Mouse (Mus musculus): Measurements from ENCODE around the gene 9930022D16Rik. TPM values are rescaled to one million over a fixed set of nuclear protein-coding genes. Genes with fewer than 3 reads are reported as not detected.

9930022D16Rik gene
- polyA plus RNA-seq, 1 experiment from 2014 or later: not detected

DNA sequence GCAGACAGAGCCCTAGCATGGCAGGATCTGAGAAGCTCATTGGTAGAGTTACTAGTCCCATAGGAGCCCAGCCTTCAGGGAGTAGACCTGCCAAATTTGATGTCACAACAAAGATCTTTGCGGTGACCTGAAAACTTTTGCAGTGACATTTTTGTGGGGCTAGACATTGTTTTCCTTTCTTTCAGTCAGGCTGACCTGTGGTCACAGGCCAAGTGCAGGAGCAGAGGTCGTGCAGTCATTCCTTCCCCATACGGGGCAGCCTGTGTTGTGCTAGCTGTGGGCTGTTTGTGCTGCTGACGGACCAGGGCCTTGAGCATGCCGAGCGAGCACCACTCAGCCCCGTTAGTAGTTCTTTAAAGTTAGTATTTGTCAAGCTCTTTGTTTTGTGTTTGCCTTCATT is 22.0 kb upstream of the 9930022D16Rik start:
- WGBS: 66% methylated on average over 7 of the region's 7 CpGs
- no peak overlapping the region for H3K9ac ChIP-seq
- peaks cover 36% of the 10 kb centered on the region for H3K36me3 ChIP-seq (ENCODE audit: insufficient read depth)
- DNase-seq (no peak), ATAC-seq (ENCODE audit: insufficient read depth) (no peak)
- no peak overlapping the region for H3K4me3 ChIP-seq (ENCODE audit: low read depth, low read length)
- H3K9me3 ChIP-seq (ENCODE audit: low read depth, low read length): no peaks in the 10 kb centered on the region
- no peak overlapping the region for H3K4me2 ChIP-seq
- no peak for TF ChIP-seq CTCF (IDR thresholded peaks at IDR 0.05; ENCODE audit: low read depth)
- no peaks in the 10 kb centered on the region for H3K27me3 ChIP-seq (ENCODE audit: insufficient read depth, low read length)
- H3K27ac ChIP-seq (ENCODE audit: low read depth): no peak overlapping the region
- H3K4me1 ChIP-seq (ENCODE audit: insufficient read depth): no peaks in the 10 kb centered on the region

DNA sequence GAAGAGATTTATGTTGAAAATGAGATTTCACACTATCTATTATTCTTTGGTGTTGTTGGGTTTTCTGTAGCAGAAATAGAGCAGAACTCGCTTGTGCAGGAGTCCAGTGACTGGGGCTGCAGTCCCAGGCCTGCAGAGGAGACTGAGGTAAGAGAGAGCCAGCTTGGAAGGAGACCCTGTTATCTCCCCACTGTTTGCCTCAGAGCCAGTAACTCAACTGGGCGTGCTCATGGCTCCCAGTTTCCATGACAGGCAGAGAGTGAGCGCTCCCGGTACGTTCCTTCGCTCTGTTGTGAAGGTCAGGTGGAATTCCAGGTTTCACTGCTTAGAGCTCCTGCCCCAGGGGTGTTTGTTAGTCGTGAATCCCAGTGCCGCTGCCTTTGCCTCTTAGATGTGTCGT is 21.1 kb upstream of the 9930022D16Rik start:
- H3K4me2 ChIP-seq: no peak overlapping the region
- H3K4me3 ChIP-seq (ENCODE audit: low read depth, low read length): no peak overlapping the region
- peaks cover 43% of the 10 kb centered on the region for H3K36me3 ChIP-seq (ENCODE audit: insufficient read depth)
- no peak for TF ChIP-seq CTCF (IDR thresholded peaks at IDR 0.05; ENCODE audit: low read depth)
- ATAC-seq (ENCODE audit: insufficient read depth) (no peak), DNase-seq (no peak)
- H3K4me1 ChIP-seq (ENCODE audit: insufficient read depth): no peaks in the 10 kb centered on the region
- no peaks in the 10 kb centered on the region for H3K9me3 ChIP-seq (ENCODE audit: low read depth, low read length)
- no peaks in the 10 kb centered on the region for H3K27me3 ChIP-seq (ENCODE audit: insufficient read depth, low read length)
- no peak overlapping the region for H3K27ac ChIP-seq (ENCODE audit: low read depth)
- 82% methylated on average over 9 of the region's 9 CpGs for WGBS
- H3K9ac ChIP-seq: no peak overlapping the region

DNA sequence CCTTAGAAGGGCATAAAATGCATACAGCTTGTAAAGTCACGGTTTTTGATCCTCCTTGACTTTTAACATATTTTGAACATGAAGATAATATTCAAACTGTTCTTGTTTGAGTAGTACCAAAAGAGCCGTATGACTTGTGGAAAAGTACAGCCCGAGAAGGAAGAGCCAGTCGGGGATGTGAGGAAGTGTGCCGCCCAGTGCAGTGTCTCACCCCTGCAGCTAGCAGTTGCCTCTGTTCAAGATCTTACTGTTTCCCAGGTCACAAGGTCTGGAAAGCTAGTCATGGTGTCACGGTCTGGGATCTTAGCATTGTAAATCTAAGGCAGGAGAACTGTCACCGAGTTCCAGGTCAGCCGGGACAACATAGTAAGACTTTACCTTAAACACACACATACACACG is 19.0 kb upstream of the 9930022D16Rik start:
- no peaks in the 10 kb centered on the region for H3K4me1 ChIP-seq (ENCODE audit: insufficient read depth)
- DNase-seq (no peak), ATAC-seq (ENCODE audit: insufficient read depth) (no peak)
- no peak overlapping the region for H3K9ac ChIP-seq
- H3K9me3 ChIP-seq (ENCODE audit: low read depth, low read length): no peaks in the 10 kb centered on the region
- no peak overlapping the region for H3K4me2 ChIP-seq
- TF ChIP-seq CTCF (IDR thresholded peaks at IDR 0.05; ENCODE audit: low read depth): no peak
- no peak overlapping the region for H3K27ac ChIP-seq (ENCODE audit: low read depth)
- H3K27me3 ChIP-seq (ENCODE audit: insufficient read depth, low read length): no peaks in the 10 kb centered on the region
- no peak overlapping the region for H3K4me3 ChIP-seq (ENCODE audit: low read depth, low read length)
- peaks cover 61% of the 10 kb centered on the region for H3K36me3 ChIP-seq (ENCODE audit: insufficient read depth)
- 86% methylated on average over 9 of the region's 9 CpGs for WGBS

DNA sequence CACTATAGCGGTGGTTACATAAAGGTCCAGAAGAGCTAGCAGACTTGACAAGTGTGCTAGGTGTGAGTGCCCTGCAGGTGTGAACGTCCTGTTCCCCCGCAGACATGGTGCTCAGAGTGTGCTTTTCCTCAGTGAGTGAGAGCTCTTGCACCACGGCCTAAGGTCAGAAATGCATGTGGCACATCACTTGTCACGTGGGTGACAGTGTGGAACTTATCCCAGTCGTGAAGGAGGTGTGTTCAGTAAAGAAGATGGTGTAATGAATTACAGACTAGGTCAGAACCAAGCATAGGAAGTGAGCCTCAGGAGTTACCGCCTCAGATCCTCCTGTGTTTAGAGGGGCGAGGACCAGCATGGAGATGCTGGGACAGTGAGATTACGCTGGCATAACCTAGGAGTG is 18.4 kb upstream of the 9930022D16Rik start:
- Histone ChIP-seq H3K36me3 (ENCODE audit: insufficient read depth) (peaks cover 61% of the 10 kb centered on the region), H3K27me3 (ENCODE audit: insufficient read depth, low read length) (no peaks in the 10 kb centered on the region), H3K27ac (ENCODE audit: low read depth) (no peak overlapping the region), H3K4me3 (ENCODE audit: low read depth, low read length) (no peak overlapping the region), H3K9ac (no peak overlapping the region), H3K4me2 (no peak overlapping the region), H3K9me3 (ENCODE audit: low read depth, low read length) (no peaks in the 10 kb centered on the region), H3K4me1 (ENCODE audit: insufficient read depth) (no peaks in the 10 kb centered on the region)
- DNase-seq: no peak
- ATAC-seq (ENCODE audit: insufficient read depth): peak; percentile 24; the same call in 1 of the 2 replicates
- WGBS: 79% methylated on average over 9 of the region's 9 CpGs
- TF ChIP-seq CTCF (IDR thresholded peaks at IDR 0.05; ENCODE audit: low read depth): no peak

DNA sequence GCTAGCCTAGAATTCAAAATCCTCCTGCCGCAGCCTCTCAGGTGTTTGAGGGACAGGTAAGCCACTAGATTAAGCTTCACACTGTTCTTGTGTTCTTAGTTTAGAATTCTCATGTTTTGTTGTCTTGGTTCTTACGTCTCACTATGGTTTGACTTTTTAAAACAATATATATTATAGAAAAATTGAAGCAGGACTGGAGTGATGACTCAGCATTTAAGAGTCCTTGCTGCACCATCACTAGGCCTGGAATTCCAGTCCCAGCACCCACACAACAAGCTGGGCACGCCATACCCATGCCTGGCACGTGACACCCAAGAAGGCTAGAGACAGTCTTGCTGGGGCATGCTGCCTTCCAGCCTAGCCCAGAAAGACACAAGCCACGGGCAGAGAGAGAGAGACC is 7.3 kb upstream of the 9930022D16Rik start:
- Histone ChIP-seq H3K27me3 (ENCODE audit: insufficient read depth, low read length) (no peaks in the 10 kb centered on the region), H3K9ac (no peak overlapping the region), H3K4me3 (ENCODE audit: low read depth, low read length) (no peak overlapping the region), H3K27ac (ENCODE audit: low read depth) (no peak overlapping the region), H3K4me1 (ENCODE audit: insufficient read depth) (no peaks in the 10 kb centered on the region), H3K36me3 (ENCODE audit: insufficient read depth) (0 out of 2 replicates have a peak, but pooled peaks cover 2% of the 10 kb centered on the region), H3K4me2 (no peak overlapping the region), H3K9me3 (ENCODE audit: low read depth, low read length) (no peaks in the 10 kb centered on the region)
- TF ChIP-seq CTCF (IDR thresholded peaks at IDR 0.05; ENCODE audit: low read depth): no peak
- DNase-seq: no peak
- no peak for ATAC-seq (ENCODE audit: insufficient read depth)
- 82% methylated on average over 5 of the region's 5 CpGs for WGBS

DNA sequence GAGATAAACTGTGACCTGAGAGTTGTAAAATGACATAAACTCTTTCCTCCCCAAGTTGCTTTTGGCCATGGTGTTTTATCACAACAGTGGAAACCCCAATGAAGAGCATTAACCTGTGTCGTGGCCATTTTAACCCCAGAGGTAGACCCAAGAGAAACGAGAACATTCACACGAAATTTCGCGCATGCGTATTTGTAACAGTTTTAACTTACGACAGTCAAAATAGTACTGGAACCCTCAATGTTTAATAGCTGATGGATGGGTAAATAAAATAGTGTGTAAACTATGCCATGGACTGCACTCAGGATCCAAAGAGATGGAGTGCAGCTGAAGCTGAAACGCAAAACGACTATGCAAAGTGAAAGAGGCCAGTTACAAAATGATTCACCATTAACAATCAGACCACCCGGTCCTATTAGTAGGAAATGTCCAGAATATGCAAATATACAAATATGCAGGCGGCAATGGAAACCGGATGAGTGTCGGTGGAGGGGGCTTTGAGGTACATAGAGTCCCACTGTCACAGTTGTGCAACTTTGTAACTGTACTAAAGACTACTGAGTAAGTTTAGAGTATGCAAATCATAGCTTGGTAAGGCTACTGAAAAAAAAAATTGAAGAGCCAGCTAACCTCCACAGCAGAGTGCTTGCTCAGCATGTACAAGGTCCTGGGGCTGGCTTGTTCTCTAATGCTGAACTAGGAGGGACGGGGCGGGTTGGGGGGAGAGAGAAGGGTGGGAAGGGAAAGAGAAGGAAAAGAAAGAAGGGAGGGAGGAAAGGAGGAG is 3.3 kb upstream of the 9930022D16Rik start:
- H3K9me3 ChIP-seq (ENCODE audit: low read depth, low read length): no peaks in the 10 kb centered on the region
- 79% methylated on average over 15 of the region's 15 CpGs for WGBS
- no peak overlapping the region for H3K4me2 ChIP-seq
- H3K9ac ChIP-seq: no peak overlapping the region
- no peaks in the 10 kb centered on the region for H3K36me3 ChIP-seq (ENCODE audit: insufficient read depth)
- no peak for TF ChIP-seq CTCF (IDR thresholded peaks at IDR 0.05; ENCODE audit: low read depth)
- ATAC-seq (ENCODE audit: insufficient read depth) (no peak), DNase-seq (no peak)
- H3K27ac ChIP-seq (ENCODE audit: low read depth): no peak overlapping the region
- H3K4me3 ChIP-seq (ENCODE audit: low read depth, low read length): no peak overlapping the region
- no peaks in the 10 kb centered on the region for H3K4me1 ChIP-seq (ENCODE audit: insufficient read depth)
- no peaks in the 10 kb centered on the region for H3K27me3 ChIP-seq (ENCODE audit: insufficient read depth, low read length)

DNA sequence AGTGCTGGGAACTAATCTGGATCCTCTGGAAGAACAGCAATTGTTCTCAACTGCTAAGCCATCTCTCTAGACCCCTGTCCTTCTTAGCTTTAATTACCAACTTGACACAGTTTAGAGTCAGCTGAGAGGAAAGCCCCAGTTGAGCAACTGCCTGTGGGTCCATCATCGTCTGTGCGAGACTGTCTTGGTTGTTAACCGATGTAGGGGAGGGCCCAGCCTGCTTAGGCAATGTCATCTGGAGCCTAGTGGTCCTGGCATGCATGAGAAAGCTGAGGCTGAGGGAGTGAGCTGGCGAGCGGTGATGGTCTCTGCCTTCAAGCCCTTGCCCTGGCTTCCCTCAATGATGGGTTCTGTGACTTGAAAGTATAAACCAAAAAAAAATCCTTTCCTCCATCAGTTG is 1.1 kb downstream of the 9930022D16Rik start:
- H3K9ac ChIP-seq: no peak overlapping the region
- no peak overlapping the region for H3K4me3 ChIP-seq (ENCODE audit: low read depth, low read length)
- 91% methylated on average over 5 of the region's 5 CpGs for WGBS
- H3K27ac ChIP-seq (ENCODE audit: low read depth): no peak overlapping the region
- no peaks in the 10 kb centered on the region for H3K36me3 ChIP-seq (ENCODE audit: insufficient read depth)
- TF ChIP-seq CTCF (IDR thresholded peaks at IDR 0.05; ENCODE audit: low read depth): no peak
- ATAC-seq (ENCODE audit: insufficient read depth) (no peak), DNase-seq (no peak)
- peaks cover 3% of the 10 kb centered on the region for H3K4me1 ChIP-seq (ENCODE audit: insufficient read depth)
- no peaks in the 10 kb centered on the region for H3K9me3 ChIP-seq (ENCODE audit: low read depth, low read length)
- H3K4me2 ChIP-seq: no peak overlapping the region
- H3K27me3 ChIP-seq (ENCODE audit: insufficient read depth, low read length): no peaks in the 10 kb centered on the region
